Mouse (Mus musculus) cerebellum, adult (tissue): ENCODE data around the gene Slc7a12.

Experiments
- ATAC-seq: cut with Nextera tagmentation; 2 replicates; pipeline ENCODE4 v1.9.2; 2017; ENCODE audit warnings: mild to moderate bottlenecking, moderate library complexity, mixed read lengths; ENCODE audit not compliant: insufficient number of reproducible peaks, low FRiP score, low TSS enrichment

Slc7a12 gene

GRCm38 (mm10) chr3:14480397-14480796 is at the start of gene Slc7a12:
Gene Slc7a12 (plus strand): TSS chr3:14480697.
- no peak for ATAC-seq

DNA sequence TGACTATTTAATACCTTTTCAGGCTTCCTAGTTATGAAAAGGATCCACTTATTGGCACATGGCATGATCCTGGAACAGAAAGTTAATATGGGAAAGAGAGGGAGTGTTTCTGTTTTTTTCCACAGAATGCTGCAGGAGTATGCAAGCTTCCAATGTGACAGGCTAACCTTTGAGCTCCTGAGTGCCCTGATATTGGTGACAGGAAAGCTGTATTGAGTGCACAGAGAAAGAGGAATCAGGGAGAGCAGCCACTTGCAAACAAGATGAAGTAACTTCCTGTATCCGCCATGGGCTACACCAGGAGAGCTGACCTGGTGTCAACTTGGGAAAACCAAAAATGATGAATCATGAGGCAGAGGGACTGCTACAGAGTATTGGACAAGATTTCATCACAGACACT is 48.1 kb upstream of the Slc7a12 start:
- no peak for ATAC-seq

DNA sequence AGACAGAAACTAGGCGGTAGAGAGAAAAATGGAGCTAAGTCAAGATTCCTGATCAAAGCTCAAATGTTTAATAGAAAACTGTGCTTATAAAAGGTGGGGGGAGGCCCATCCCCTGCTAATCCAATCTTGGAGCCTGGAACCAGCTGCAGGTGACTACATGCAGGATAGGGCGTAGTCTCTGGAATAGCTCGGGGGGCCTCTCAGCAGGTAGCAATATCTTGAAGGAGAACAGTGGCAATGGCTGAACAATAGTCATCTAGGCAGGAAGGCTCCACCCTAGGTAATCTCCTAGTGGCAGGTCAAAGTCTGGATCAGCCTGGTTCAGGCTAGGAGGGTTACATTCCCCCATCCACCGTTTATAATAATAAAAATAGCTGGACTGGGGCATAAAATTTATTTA is 34.5 kb upstream of the Slc7a12 start:
- ATAC-seq: no peak

DNA sequence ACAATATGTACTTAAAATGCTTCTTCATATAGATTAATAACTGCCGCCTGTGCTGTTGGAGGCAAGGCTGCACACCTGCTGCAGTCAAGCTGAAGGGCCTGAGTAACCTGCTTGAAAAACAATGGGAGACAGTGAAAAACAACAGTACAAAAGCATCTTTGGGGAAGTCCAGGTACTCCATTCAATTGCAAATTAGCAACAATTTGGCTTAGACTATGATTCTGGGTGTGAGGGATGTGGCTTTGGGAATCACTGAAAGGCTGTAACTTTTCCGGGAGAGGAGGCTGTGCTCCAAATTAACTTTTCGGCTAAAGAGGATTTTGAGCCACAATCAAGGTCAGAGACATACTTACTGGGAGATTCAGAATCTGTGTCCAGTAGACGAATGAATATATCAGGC is 33.8 kb upstream of the Slc7a12 start:
- ATAC-seq: no peak
